Mouse (Mus musculus) limb, embryonic 13.5 days (tissue): ENCODE measurements at regions not wholly inside any gene's neighbourhood (a gene's known extent, or its start where the extent isn't known, plus 50 kb on each side); places are given as distances from the start of the nearest gene placed in this dataset.

Experiments
- ATAC-seq: fragments of 200-750 bp; cut with Nextera tagmentation; 2 replicates; pipeline ENCODE4 v1.8.0; 2017; ENCODE audit warnings: low read depth, moderate number of reproducible peaks, moderate TSS enrichment; ENCODE audit not compliant: low FRiP score
- H3K27ac ChIP-seq: fragments of 300-500 bp; sonication (generic); 2 replicates; pipeline ENCODE4 v1.5.1; 2015; ENCODE audit warnings: inconsistent platforms, mild to moderate bottlenecking, moderate library complexity
- H3K27me3 ChIP-seq: fragments of 300-500 bp; sonication (generic); 2 replicates; pipeline ENCODE4 v1.6.1; 2015; ENCODE audit warnings: mild to moderate bottlenecking, inconsistent platforms
- H3K36me3 ChIP-seq: fragments of 300-500 bp; sonication (generic); 2 replicates; pipeline ENCODE4 v1.6.1; 2015; ENCODE audit warnings: inconsistent platforms, mild to moderate bottlenecking, moderate library complexity
- H3K4me1 ChIP-seq: fragments of 300-500 bp; sonication (generic); 2 replicates; pipeline ENCODE4 v1.6.1; 2015; ENCODE audit warnings: inconsistent platforms
- H3K4me2 ChIP-seq: fragments of 300-500 bp; sonication (generic); replicated peaks from 2 replicates; pipeline ENCODE4 v1.6.1; 2015; ENCODE audit warnings: inconsistent platforms, mild to moderate bottlenecking, moderate library complexity
- H3K4me3 ChIP-seq: fragments of 300-500 bp; sonication (generic); 2 replicates; pipeline ENCODE4 v1.5.1; 2015; ENCODE audit warnings: moderate library complexity, mild to moderate bottlenecking, inconsistent platforms
- H3K9ac ChIP-seq: fragments of 300-500 bp; sonication (generic); 2 replicates; pipeline ENCODE4 v1.6.1; 2015; ENCODE audit warnings: mild to moderate bottlenecking, inconsistent platforms
- H3K9me3 ChIP-seq: fragments of 300-500 bp; sonication (generic); 2 replicates; pipeline ENCODE4 v1.6.1; 2016; ENCODE audit warnings: inconsistent platforms
- WGBS: fragments of 180-500 bp; shearing (Covaris S2); methylation state at CpG from one replicate; pipeline ENCODE4 v1.1.7; 2015; 5-methylcytosine and 5-hydroxymethylcytosine counted together

DNA sequence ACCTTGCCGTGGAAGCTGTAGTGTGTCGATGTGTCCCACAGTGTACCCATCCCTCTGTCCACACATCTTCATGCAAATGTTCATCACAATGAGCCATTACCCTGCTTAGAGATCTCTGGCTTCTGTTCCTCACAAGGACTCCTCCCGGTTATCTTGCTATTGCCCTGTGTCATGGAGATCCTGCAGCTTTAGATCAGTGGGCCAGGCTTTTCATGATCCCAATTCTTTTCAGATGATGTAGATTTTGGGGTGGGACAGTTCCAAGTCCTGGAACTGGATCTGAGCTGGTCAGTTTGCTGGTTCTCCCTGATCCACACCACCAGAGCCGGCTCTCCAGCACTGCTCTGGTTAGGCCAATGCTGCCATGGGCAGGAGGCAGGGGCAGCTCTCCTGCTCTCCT is 161.2 kb downstream of the Tfap2c start:
- H3K27me3 ChIP-seq: no peaks in the 10 kb centered on the region
- peaks cover 3% of the 10 kb centered on the region for H3K4me1 ChIP-seq
- no peak overlapping the region for H3K4me3 ChIP-seq
- WGBS: 81% methylated on average over 4 of the region's 4 CpGs
- H3K27ac ChIP-seq: no peak overlapping the region
- H3K9ac ChIP-seq: no peak overlapping the region
- no peaks in the 10 kb centered on the region for H3K9me3 ChIP-seq
- no peak overlapping the region for H3K4me2 ChIP-seq
- no peak for ATAC-seq
- no peaks in the 10 kb centered on the region for H3K36me3 ChIP-seq

DNA sequence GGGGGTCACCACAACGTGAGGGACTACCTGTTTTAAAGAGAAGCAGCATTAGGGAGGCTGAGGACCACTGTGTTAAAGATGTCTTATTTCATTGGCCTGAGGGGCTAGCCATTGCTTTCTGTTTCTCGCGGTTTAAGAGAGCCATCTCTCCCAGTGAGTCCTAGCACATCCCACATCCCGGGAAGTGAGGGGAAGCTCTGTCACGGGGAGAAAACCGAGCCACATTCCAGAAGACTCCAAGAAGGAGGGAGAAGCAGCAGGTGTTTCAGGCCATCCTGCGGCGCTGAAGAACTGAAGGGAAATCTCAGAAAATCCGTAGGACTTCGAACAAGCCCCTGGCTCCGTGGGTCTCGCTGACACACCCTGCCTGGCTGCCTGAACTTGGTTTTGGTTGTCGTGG is 177.3 kb downstream of the Tfap2c start:
- H3K27me3 ChIP-seq: peaks cover 59% of the 10 kb centered on the region
- no peak for ATAC-seq
- peak overlapping the region; percentile 12; the same call in 1 of the 2 replicates for H3K4me3 ChIP-seq
- peaks cover 25% of the 10 kb centered on the region for H3K4me1 ChIP-seq
- WGBS: 2% methylated on average over 13 of the region's 13 CpGs
- H3K36me3 ChIP-seq: no peaks in the 10 kb centered on the region
- no peaks in the 10 kb centered on the region for H3K9me3 ChIP-seq
- no peak overlapping the region for H3K9ac ChIP-seq
- peak overlapping the region; percentile 96 for H3K4me2 ChIP-seq
- no peak overlapping the region for H3K27ac ChIP-seq

DNA sequence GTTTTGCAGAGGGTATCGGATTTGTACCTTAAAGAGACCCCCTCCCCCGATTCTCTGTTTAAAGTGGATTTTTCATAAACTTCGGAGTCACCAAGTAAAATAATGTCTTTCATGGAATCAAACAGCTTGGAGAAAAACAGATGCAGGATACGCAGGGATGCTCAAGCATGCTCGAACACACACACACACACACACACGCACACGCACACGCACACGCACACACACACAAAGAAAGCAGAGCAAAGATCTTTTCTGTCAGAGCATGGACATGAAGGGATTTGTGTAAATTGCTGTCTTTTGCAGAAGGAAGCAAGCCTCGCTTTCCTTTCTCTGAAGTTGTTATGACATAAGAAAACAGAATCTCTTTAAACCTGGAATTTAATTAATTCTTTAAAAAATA is 178.2 kb downstream of the Tfap2c start:
- no peak overlapping the region for H3K9ac ChIP-seq
- H3K4me2 ChIP-seq: peak overlapping the region; percentile 96
- H3K4me3 ChIP-seq: peak overlapping the region; percentile 48
- no peak for ATAC-seq
- H3K9me3 ChIP-seq: no peaks in the 10 kb centered on the region
- H3K36me3 ChIP-seq: no peaks in the 10 kb centered on the region
- no peak overlapping the region for H3K27ac ChIP-seq
- 12% methylated on average over 10 of the region's 10 CpGs for WGBS
- H3K27me3 ChIP-seq: peaks cover 68% of the 10 kb centered on the region
- H3K4me1 ChIP-seq: peaks cover 34% of the 10 kb centered on the region

DNA sequence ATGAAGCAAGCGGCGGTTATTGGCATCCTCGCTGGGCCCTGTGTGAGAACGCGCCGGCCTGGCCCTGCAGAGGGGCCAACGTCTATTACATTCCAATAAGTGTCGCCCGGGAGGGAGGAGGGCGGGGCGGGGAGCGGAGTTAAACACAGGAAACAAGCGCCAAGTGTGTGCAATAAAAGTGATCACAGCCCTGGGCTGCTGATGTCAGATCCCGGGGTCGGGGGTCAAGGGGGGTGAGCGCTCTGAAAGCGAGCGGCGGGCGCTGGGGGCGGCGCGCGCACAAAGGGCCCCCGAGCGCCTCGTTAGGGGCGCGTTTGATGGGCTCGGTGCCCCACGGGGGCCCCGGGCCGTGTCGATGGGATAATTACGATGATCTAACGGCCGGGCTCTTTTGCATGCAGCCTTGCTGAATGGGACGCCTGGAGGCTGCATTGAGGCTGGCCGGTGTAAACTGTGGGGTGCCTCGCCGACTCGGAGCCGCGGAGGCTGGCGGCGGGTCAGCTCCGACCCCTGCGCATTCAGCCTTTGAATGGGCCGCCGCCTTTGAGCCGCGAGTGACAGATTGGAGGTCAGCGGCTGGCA is 178.9 kb downstream of the Tfap2c start:
- Histone ChIP-seq H3K27ac (no peak overlapping the region), H3K36me3 (no peaks in the 10 kb centered on the region), H3K4me1 (peaks cover 39% of the 10 kb centered on the region), H3K27me3 (peaks cover 76% of the 10 kb centered on the region), H3K9ac (peak overlapping the region; percentile 35; the same call in 1 of the 2 replicates), H3K9me3 (no peaks in the 10 kb centered on the region), H3K4me3 (peak overlapping the region; percentile 48), H3K4me2 (peak overlapping the region; percentile 96)
- 1% methylated on average over 48 of the region's 53 CpGs for WGBS
- ATAC-seq: peak; percentile 68

DNA sequence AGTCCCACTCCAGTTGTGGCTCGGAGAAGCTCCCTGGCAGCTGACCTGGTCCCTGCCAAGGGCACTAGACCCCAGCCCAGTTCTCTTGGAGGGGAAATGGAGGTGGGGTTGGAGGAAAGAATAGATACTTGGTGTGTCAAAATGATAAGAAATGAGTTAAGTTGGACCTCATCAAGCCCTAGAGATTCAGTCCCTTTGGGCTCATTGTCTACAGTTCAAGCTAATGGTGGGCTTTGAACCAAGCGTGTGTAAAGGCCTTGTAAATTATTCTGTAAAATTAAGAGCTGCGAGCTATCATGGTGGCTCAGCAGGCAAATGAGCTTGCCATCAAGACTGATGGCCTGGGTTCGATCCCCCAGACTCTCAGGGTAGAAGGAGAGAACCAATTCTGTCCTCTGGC is 179.8 kb downstream of the Tfap2c start:
- 51% methylated on average over 4 of the region's 4 CpGs for WGBS
- Histone ChIP-seq H3K27me3 (peaks cover 84% of the 10 kb centered on the region), H3K4me3 (no peak overlapping the region)

DNA sequence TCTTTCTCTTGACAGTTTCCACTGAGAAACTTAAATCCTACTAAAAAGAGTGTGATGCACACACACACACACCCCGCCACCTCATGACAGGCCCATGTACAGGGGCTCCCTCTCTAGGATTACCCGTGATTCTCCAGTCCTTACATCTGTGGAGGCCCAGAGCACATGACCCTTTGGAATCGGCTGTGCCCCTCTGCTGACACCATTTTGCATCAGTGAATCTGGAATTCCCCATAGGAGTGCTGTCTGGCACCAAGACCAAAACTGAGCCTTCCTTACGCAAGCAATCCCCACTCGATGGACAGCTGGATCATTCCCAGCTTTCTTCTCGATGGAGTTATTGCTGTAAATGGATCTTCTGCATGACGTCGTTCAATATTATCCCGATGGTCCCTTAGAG is 180.3 kb downstream of the Tfap2c start:
- Histone ChIP-seq H3K36me3 (no peaks in the 10 kb centered on the region), H3K9ac (no peak overlapping the region), H3K4me1 (peaks cover 39% of the 10 kb centered on the region), H3K27ac (no peak overlapping the region), H3K4me2 (no peak overlapping the region), H3K9me3 (no peaks in the 10 kb centered on the region), H3K4me3 (no peak overlapping the region), H3K27me3 (peaks cover 87% of the 10 kb centered on the region)
- 64% methylated on average over 9 of the region's 9 CpGs for WGBS
- ATAC-seq: no peak

More for the DNA sequence above, 179.8 kb downstream of the Tfap2c start:
- Histone ChIP-seq H3K36me3 (no peaks in the 10 kb centered on the region), H3K4me2 (no peak overlapping the region), H3K9me3 (no peaks in the 10 kb centered on the region), H3K27ac (no peak overlapping the region), H3K9ac (no peak overlapping the region), H3K4me1 (peaks cover 39% of the 10 kb centered on the region)
- no peak for ATAC-seq

DNA sequence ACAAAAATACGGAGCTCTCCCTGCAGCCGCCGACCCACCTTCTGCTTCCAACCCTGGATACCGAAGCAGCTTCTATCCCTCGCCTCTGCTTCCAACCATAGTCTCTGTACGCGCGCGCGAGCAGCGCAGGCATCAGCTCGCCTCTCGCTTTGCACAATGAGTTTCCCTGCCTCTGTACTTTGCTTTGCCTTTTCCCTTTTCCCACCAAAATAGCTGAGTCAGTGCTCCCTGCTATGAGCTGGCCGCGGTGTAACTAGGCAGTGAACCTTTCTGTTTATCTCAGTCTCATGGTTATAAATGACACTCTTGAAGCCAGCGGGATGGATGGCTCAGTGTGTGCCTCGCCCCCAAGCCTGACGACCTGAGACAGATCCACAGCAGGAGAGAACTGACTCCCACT is 182.0 kb downstream of the Tfap2c start:
- H3K4me1 ChIP-seq: peaks cover 39% of the 10 kb centered on the region
- ATAC-seq: no peak
- H3K27ac ChIP-seq: no peak overlapping the region

DNA sequence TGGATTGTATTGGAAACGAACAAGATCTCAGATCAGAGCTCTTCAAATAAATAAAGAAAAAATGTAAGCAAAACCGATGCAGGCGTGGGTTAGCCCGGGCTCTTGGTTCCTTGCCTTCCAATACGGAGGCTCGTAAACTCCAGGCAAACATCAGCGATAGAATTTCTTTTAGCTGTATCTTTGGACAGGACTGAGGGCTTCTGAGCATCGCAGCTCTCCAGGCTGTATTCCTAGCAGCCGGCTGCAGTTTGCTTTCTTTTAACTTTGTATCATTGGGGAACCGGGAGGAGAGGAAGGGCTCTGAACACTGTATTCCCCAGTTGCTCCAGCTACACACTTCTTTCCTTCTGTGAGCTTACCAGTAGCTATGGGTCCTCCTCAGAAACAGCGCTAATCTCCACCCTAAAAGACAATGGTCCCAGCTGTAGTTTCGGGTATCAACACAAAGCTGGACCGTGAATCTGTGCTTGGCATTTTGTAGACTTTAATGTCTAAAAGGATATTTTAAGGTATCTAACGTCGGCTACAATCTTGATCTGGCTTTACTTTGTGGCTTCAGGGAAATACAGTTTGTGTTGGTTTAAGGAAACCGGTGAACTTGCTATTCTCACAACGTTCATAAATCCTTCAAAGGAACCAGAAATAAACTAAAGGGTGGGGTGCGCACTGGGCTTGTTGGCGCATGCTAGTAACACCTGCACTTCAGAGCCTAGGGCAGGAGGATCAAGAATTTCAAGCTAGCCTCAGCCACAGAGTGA is 183.2 kb downstream of the Tfap2c start:
- H3K4me1 ChIP-seq: peaks cover 29% of the 10 kb centered on the region
- peak overlapping the region; percentile 51; the same call in 1 of the 2 replicates for H3K4me2 ChIP-seq
- WGBS: 3% methylated on average over 19 of the region's 19 CpGs
- no peak overlapping the region for H3K9ac ChIP-seq
- H3K27me3 ChIP-seq: peaks cover 94% of the 10 kb centered on the region
- H3K27ac ChIP-seq: no peak overlapping the region
- H3K4me3 ChIP-seq: no peak overlapping the region
- H3K9me3 ChIP-seq: no peaks in the 10 kb centered on the region
- H3K36me3 ChIP-seq: no peaks in the 10 kb centered on the region
- no peak for ATAC-seq

More for the DNA sequence above, 182.0 kb downstream of the Tfap2c start:
- Histone ChIP-seq H3K9ac (no peak overlapping the region), H3K36me3 (no peaks in the 10 kb centered on the region), H3K4me3 (peak overlapping the region; percentile 15), H3K4me2 (peak overlapping the region; percentile 51), H3K9me3 (no peaks in the 10 kb centered on the region), H3K27me3 (peaks cover 96% of the 10 kb centered on the region)
- WGBS: 2% methylated on average over 18 of the region's 18 CpGs

DNA sequence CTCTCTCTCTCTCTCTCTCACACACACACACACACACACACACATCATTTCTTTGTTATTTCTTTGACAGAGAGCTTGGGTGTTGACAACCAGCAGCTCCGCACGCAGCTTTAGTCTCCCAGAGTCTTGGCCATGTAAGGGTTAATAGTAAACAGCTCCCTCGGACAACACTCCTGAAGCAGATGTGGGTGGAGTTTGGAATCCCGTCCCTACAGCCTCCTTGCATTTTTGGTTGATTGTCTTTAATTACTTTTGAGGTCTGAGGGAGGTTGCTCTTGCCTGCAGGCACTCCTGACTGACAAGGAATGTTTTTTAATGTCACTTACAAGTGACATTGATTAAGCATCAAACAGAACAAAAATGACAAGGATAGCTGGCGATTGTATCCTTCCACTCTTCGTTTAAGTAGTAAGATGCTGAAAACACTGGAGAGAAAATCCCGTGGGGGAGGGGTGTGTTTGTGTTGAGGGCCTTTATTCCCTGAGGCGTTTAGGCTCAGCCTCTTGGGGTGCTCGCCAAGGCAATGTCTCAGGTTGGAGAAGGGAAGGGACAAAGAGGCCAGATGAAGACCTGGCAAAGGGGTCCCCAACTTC is 184.1 kb downstream of the Tfap2c start:
- no peak overlapping the region for H3K4me2 ChIP-seq
- H3K4me1 ChIP-seq: peaks cover 20% of the 10 kb centered on the region
- no peak overlapping the region for H3K27ac ChIP-seq
- H3K27me3 ChIP-seq: peaks cover 94% of the 10 kb centered on the region
- no peak overlapping the region for H3K4me3 ChIP-seq
- no peaks in the 10 kb centered on the region for H3K36me3 ChIP-seq
- no peaks in the 10 kb centered on the region for H3K9me3 ChIP-seq
- no peak for ATAC-seq
- WGBS: 6% methylated on average over 9 of the region's 9 CpGs
- no peak overlapping the region for H3K9ac ChIP-seq

DNA sequence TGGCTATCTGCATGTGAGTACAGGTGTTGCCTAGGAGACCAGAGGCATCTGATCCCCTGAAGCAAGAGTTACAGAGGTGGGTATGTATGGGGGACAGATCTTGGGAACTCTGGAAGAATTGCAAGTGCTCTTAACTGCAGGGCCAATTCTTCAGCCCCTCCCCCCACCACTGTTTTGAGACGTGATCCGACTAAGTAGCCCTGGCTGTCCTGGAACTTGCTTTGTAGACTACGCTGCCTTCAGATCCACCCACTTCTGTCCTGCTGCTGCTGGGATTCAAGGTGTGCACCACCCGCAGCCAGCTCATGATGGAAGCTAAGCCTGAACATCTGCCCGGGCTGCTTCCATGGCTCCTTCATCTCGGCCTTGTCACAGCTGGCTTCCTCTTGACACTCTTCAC is 186.2 kb downstream of the Tfap2c start:
- Histone ChIP-seq H3K4me1 (peaks cover 34% of the 10 kb centered on the region), H3K4me2 (no peak overlapping the region), H3K27me3 (peaks cover 93% of the 10 kb centered on the region)

DNA sequence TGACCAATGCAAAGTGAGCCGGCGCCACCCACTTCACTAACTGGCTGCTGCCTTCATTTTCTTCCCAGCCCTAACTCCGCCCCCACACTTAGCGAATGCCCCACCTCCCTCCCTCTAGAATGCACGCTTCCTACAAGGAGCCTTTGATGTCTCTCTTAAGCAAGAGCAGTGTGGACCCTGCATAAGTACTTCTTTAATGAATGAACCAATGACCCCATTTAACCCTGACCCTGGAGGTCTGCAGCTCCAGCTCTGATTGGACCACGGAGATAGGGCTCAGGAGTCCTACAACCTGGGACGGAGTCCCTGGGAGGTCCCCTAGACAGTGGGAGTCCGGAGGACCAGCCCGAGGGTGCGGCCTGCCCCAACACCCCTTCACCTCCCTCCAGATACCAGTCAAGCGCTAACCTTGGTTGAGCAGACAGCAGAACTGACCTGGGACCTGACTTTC is 189.7 kb downstream of the Tfap2c start:
- WGBS: 2% methylated on average over 11 of the region's 11 CpGs
- Histone ChIP-seq H3K27ac (no peak overlapping the region), H3K9me3 (no peaks in the 10 kb centered on the region), H3K4me2 (peak overlapping the region; percentile 48), H3K27me3 (peaks cover 64% of the 10 kb centered on the region), H3K9ac (no peak overlapping the region; the same call in 1 of the 2 replicates), H3K36me3 (no peaks in the 10 kb centered on the region), H3K4me1 (peaks cover 16% of the 10 kb centered on the region), H3K4me3 (peak overlapping the region; percentile 10; the same call in 1 of the 2 replicates)
- ATAC-seq: peak; percentile 30; the same call in 1 of the 2 replicates

More for the DNA sequence above, 186.2 kb downstream of the Tfap2c start:
- no peaks in the 10 kb centered on the region for H3K9me3 ChIP-seq
- 16% methylated on average over 6 of the region's 6 CpGs for WGBS
- no peak overlapping the region for H3K27ac ChIP-seq
- no peaks in the 10 kb centered on the region for H3K36me3 ChIP-seq
- H3K9ac ChIP-seq: no peak overlapping the region
- H3K4me3 ChIP-seq: no peak overlapping the region
- no peak for ATAC-seq

DNA sequence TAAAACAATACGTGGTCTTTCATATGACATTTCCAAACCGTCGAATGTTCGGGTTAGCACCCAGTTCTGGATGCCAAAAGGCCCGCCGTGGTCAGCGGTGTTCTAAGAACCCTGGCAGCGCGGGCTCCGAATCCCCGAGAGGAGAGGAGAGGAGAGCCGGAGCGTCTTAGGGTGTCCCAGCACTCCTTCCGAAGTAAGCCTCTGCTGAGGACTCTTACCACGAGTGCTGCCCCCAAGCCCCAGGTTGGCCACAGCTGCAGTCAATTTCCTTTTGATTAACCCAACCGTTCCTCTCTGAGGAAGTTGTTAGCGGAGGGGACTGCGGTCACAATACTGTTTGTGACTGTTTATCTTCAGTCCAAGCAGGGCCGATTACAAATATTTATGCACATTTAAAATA is 190.1 kb downstream of the Tfap2c start:
- H3K4me2 ChIP-seq: peak overlapping the region; percentile 48
- H3K4me1 ChIP-seq: peaks cover 16% of the 10 kb centered on the region
- no peak overlapping the region for H3K27ac ChIP-seq

More for the DNA sequence above, 190.1 kb downstream of the Tfap2c start:
- Histone ChIP-seq H3K9me3 (no peaks in the 10 kb centered on the region), H3K27me3 (peaks cover 61% of the 10 kb centered on the region), H3K4me3 (peak overlapping the region; percentile 10; the same call in 1 of the 2 replicates), H3K9ac (no peak overlapping the region; the same call in 1 of the 2 replicates), H3K36me3 (no peaks in the 10 kb centered on the region)
- WGBS: 4% methylated on average over 19 of the region's 19 CpGs
- no peak for ATAC-seq
